Mouse (Mus musculus) thymus, adult 2 months (tissue): ENCODE results near the gene Phf23.

Source experiments
- CTCF ChIP-seq: fragments of 200-500 bp; IDR thresholded peaks from 2 replicates; pipeline ENCODE4 v1.5.1; 2012; ENCODE audit warnings: mild to moderate bottlenecking, control low read depth, low read length, moderate library complexity, borderline replicate concordance; ENCODE audit not compliant: control insufficient read depth, poor library complexity, insufficient read depth; ENCODE audit errors: extremely low read depth
- POLR2A ChIP-seq: fragments of 200-500 bp; IDR thresholded peaks from 2 replicates; pipeline ENCODE4 v1.6.1; 2012; ENCODE audit warnings: mild to moderate bottlenecking, low read length, control low read depth, moderate library complexity; ENCODE audit not compliant: control insufficient read depth, poor library complexity, insufficient read depth; ENCODE audit errors: extremely low read depth

GRCm38 (mm10) chr11:70023481-70024150 lies 28.0 kb downstream of the Phf23 start:
- no peak for TF ChIP-seq POLR2A
- TF ChIP-seq CTCF, result no peak
